Mouse (Mus musculus) lung, embryonic 16.5 days (tissue): ENCODE data around the gene Kncn. TPM values are rescaled to one million over a fixed set of nuclear protein-coding genes. Genes with fewer than 3 reads are reported as not detected.

Experiments used
- ATAC-seq: fragments of 200-750 bp; cut with Nextera tagmentation; 2 replicates; pipeline ENCODE4 v1.8.0; 2017; ENCODE audit warnings: low read depth, mild to moderate bottlenecking, moderate library complexity
- H3K27ac ChIP-seq: fragments of 300-500 bp; sonication (generic); 2 replicates; pipeline ENCODE4 v1.5.1; 2014; ENCODE audit warnings: mild to moderate bottlenecking, control low read depth, low read length
- H3K27me3 ChIP-seq: fragments of 300-500 bp; sonication (generic); 2 replicates; pipeline ENCODE4 v1.6.1; 2014; ENCODE audit warnings: low read depth, low read length, mixed read lengths; ENCODE audit not compliant: control insufficient read depth, insufficient read depth
- H3K36me3 ChIP-seq: fragments of 300-500 bp; sonication (generic); 2 replicates; pipeline ENCODE4 v1.6.1; 2014; ENCODE audit warnings: low read length; ENCODE audit not compliant: control insufficient read depth, insufficient read depth
- H3K4me1 ChIP-seq: fragments of 300-500 bp; sonication (generic); replicated peaks from 2 replicates; pipeline ENCODE4 v1.6.1; 2014; ENCODE audit warnings: low read length, mixed read lengths; ENCODE audit not compliant: control insufficient read depth, insufficient read depth
- H3K4me2 ChIP-seq: fragments of 300-500 bp; sonication (generic); 2 replicates; pipeline ENCODE4 v1.6.1; 2014; ENCODE audit warnings: low read depth, low read length, control low read depth
- H3K4me3 ChIP-seq: fragments of 300-500 bp; sonication (generic); 2 replicates; pipeline ENCODE4 v1.5.1; 2014; ENCODE audit warnings: mild to moderate bottlenecking, low read length, control low read depth
- H3K9ac ChIP-seq: fragments of 300-500 bp; sonication (generic); 2 replicates; pipeline ENCODE4 v1.6.1; 2014; ENCODE audit warnings: low read length, control low read depth
- H3K9me3 ChIP-seq: fragments of 300-500 bp; sonication (generic); 2 replicates; pipeline ENCODE4 v1.6.1; 2016; ENCODE audit warnings: low read length; ENCODE audit not compliant: control insufficient read depth
- WGBS: fragments of 180-500 bp; shearing (Covaris S2); extraction: QIAGEN DNeasy Blood & Tissue Kit; methylation state at CpG from one replicate; pipeline ENCODE4 v1.1.7; 2014; 5-methylcytosine and 5-hydroxymethylcytosine counted together
- polyA plus RNA-seq: library from polyadenylated mRNA; unstranded; fragments of >200 nt; fragmentation: Nextera tagmentation; extraction: Ambion mirVana; gene quantifications from 2 replicates; pipeline ENCODE4 v1.2.1, GENCODE M21; 2015

Kncn gene
- polyA plus RNA-seq, 1 experiment from 2014 or later, result not detected

DNA sequence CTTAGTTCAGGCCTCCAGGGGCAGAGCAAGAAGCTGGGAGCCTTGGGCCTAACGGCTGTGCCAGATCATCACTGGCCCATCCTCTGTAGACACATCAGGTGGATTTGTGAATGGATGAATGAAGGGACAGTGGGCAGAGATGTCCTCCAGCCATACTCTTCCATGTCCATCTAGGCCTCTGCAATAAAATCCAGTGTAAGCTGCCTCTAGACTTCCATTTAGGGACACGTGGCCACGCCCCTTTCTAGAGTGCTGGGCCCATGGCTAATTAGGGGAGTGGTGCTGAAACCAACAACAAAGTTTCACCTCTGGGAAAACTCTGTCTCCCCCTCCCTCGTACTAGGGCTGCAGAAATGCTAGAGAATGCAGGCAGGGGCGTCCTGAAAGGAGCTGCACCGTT lies 5.9 kb downstream of the Kncn start:
- no peak overlapping the region for H3K27ac ChIP-seq
- peak; percentile 28; the same call in 1 of the 2 replicates for ATAC-seq
- WGBS, result 12% methylated on average over 6 of the region's 6 CpGs
- no peak overlapping the region for H3K9ac ChIP-seq
- H3K4me1 ChIP-seq, result no peaks in the 10 kb centered on the region
- H3K4me3 ChIP-seq, result peak overlapping the region; percentile 23
- no peaks in the 10 kb centered on the region for H3K36me3 ChIP-seq
- no peaks in the 10 kb centered on the region for H3K9me3 ChIP-seq
- H3K27me3 ChIP-seq, result peaks cover 20% of the 10 kb centered on the region
- peak overlapping the region; percentile 48 for H3K4me2 ChIP-seq

DNA sequence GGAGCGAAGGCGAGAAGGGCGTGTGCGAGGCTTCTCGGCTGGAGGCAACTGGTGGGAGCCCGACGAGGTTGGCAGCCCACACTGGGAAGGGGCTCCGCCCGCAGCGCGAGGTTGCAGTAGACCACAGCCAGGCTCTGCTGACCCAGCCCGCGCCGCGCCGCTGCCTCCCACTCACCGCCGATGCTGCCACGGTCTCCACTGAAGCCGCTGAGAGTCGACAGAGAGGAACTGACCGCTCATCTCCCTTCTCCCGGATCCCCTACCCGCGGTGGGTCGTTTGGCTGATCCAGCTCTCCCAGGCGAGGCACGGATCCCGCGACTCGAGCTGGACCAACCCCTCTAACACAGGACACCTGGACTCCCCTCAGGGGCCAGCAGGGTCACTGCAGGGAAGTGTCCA lies 6.4 kb downstream of the Kncn start, which contains the start of gene 6430628N08Rik:
6430628N08Rik (plus strand) TSS at position 113 of the 400 bp plus-strand sequence.
- 2% methylated on average over 31 of the region's 31 CpGs for WGBS
- peaks cover 20% of the 10 kb centered on the region for H3K27me3 ChIP-seq
- no peak for ATAC-seq

DNA sequence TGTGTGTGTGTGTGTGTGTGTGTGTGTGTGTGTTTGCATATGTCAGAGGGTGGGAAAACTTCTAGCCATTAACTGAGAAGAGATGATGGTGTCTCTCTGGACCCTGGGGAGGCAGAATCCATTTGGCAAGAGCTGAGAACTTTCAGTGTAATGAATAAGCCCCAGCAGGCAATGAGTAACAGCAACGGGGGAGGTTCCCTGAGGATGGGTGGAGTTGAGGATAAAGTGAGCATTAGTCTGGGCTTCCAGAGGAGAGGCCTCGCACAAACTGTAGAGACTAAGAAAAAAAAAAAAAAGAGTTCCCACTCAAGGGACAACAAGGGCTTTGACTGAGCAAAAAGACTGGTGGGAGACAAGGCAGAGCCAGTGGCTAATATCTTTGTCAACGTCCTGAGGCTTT lies 10.1 kb downstream of the Kncn start:
- Histone ChIP-seq H3K36me3 (no peaks in the 10 kb centered on the region), H3K4me2 (no peak overlapping the region), H3K9ac (no peak overlapping the region), H3K27ac (no peak overlapping the region), H3K4me3 (no peak overlapping the region), H3K9me3 (no peaks in the 10 kb centered on the region), H3K27me3 (peaks cover 53% of the 10 kb centered on the region), H3K4me1 (no peaks in the 10 kb centered on the region)
- ATAC-seq, result no peak
- 15% methylated on average over 3 of the region's 3 CpGs for WGBS

More for the DNA sequence above, 6.4 kb downstream of the Kncn start, which contains the start of gene 6430628N08Rik:
- Histone ChIP-seq H3K27ac (no peak within 1 kb of the TSS), H3K4me3 (peak within 1 kb of the TSS; percentile 23), H3K4me1 (no peaks in the 10 kb centered on the region), H3K36me3 (no peaks in the 10 kb centered on the region), H3K4me2 (peak within 1 kb of the TSS; percentile 48), H3K9me3 (no peaks in the 10 kb centered on the region), H3K9ac (no peak within 1 kb of the TSS)

DNA sequence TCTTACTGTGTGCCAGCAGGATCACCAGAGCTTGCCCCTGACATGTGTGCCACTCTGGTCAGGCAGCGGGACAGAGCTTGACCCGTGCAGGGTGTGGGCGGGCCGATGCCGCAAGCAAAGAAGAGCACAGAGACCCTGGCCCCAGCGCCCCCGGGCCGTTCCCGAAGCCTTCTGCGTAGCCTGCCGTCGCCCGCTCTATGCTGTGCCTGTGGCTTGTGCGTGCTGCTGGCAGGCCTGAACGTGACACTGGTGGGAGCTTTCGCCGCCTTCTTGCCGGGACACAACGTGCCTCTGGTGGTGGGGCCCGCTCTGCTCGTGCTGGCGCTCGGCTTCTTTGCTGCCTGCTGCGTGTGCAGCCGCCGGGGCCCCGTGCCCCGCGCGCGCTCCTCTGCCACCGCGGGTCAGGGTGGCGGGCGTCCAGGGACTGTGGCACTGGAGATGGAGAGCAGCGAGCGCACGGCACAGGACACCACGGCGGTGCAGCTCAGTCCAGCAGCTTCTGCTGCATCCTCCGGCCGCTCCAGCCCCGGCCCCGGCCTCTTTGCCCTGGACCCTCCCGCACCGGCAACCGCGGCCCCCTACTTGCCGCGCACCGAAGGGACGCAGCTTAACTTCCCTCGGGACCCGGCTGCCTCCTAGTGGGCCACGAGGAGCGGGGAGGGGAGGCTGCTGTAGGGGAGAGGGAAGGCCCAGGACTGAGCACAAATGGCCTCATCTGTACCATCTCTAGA lies 13.9 kb downstream of the Kncn start:
- Histone ChIP-seq H3K9ac (0 out of 2 replicates have a peak overlapping the region, but pooled peaks have one; percentile 17), H3K4me1 (no peaks in the 10 kb centered on the region), H3K27ac (no peak overlapping the region), H3K36me3 (no peaks in the 10 kb centered on the region), H3K4me2 (peak overlapping the region; percentile 63), H3K9me3 (no peaks in the 10 kb centered on the region), H3K27me3 (peaks cover 48% of the 10 kb centered on the region), H3K4me3 (peak overlapping the region; percentile 39)
- ATAC-seq, result peak; percentile 52
- 2% methylated on average over 51 of the region's 56 CpGs for WGBS

DNA sequence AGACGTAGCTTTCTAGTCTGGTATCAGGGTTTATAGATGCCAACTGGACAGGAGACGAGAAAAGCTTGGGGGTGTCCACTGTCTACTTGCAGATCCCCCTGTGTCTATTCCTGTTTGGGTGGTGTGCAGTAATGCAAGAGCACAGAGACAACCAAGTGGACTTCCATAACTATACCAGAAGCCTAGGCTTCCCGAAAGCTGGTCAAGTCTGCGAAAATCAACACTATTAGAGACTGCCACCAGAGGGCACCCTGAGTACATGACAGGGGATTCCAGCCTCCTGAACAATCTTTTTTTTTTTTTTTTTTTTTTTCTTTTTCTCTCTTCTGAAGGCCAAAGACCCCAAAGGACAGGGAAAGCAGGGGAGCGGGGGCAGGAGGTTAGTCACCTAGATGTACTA lies 18.6 kb downstream of the Kncn start:
- 16% methylated on average over 5 of the region's 5 CpGs for WGBS
- no peaks in the 10 kb centered on the region for H3K4me1 ChIP-seq
- ATAC-seq, result no peak; the same call in 1 of the 2 replicates
- H3K4me3 ChIP-seq, result no peak overlapping the region
- peaks cover 37% of the 10 kb centered on the region for H3K27me3 ChIP-seq
- H3K4me2 ChIP-seq, result no peak overlapping the region
- H3K9ac ChIP-seq, result no peak overlapping the region
- no peak overlapping the region for H3K27ac ChIP-seq
- H3K9me3 ChIP-seq, result no peaks in the 10 kb centered on the region
- no peaks in the 10 kb centered on the region for H3K36me3 ChIP-seq

DNA sequence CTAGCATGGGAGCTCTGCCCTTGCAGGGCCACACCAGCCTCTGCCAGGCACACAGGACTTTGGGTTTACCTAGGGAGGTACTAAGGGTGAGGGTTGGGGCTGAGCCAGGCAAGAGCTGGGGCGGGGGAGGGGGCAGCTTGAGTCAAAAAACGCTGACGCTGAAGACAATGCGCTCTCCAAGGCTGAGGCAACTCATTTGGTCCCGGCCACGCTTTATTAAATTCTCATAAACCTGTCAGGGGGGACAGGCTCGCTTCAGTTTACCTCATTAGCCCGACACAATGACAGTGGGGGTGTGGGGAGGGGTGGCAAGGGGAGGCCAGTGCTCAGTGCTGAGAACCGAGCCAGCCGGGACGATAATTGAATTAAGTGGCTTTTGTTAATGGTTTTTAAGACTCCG lies 20.2 kb downstream of the Kncn start:
- H3K9me3 ChIP-seq, result no peaks in the 10 kb centered on the region
- H3K4me3 ChIP-seq, result no peak overlapping the region
- H3K27ac ChIP-seq, result no peak overlapping the region
- 16% methylated on average over 12 of the region's 12 CpGs for WGBS
- no peak for ATAC-seq
- H3K4me2 ChIP-seq, result no peak overlapping the region
- no peaks in the 10 kb centered on the region for H3K36me3 ChIP-seq
- H3K27me3 ChIP-seq, result peaks cover 22% of the 10 kb centered on the region
- no peaks in the 10 kb centered on the region for H3K4me1 ChIP-seq
- no peak overlapping the region for H3K9ac ChIP-seq

DNA sequence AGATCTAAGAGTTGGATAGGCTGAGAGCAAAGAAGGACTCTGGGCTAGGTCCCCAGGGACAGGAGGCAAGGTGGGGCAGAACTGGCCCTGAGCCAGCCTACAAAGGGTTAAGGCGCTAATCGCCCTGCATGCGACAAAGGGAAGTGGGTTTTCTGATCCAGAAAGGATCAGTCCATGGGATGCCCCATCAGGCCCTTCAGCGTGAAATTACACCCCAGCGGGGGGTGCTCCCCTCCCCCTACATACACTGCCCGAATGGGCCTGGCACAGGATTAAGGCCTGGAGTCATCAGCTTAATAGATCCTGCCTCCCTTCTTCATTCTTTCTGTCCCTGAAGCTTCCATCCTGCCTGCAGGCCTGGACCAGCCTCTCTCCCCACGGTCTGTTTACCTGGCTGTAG lies 21.5 kb downstream of the Kncn start:
- no peak for ATAC-seq
- H3K9ac ChIP-seq, result no peak overlapping the region
- no peak overlapping the region for H3K27ac ChIP-seq
- no peaks in the 10 kb centered on the region for H3K4me1 ChIP-seq
- WGBS, result 23% methylated on average over 7 of the region's 7 CpGs
- H3K9me3 ChIP-seq, result no peaks in the 10 kb centered on the region
- no peak overlapping the region for H3K4me3 ChIP-seq
- no peaks in the 10 kb centered on the region for H3K36me3 ChIP-seq
- H3K4me2 ChIP-seq, result no peak overlapping the region
- H3K27me3 ChIP-seq, result peaks cover 14% of the 10 kb centered on the region

DNA sequence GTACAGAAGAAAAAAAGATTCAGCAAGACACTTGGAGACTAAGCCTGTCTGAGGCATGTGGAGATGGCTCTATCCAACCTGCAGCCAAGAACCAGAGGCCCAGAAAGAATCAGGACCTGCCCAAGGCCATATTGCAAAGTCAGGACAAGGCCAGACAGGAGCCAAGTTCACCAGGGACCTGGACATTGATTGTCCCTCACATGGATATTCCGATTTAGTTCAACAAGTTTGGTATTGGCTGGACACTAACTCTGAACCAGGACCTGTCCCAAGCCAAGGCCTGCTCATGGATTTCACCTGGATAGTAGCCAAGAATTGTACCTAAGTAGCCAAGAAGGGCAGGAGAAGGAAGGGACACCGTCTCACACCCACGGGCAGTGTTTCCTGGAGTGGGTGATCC lies 22.6 kb downstream of the Kncn start:
- H3K27ac ChIP-seq, result no peak overlapping the region
- ATAC-seq, result no peak
- H3K9me3 ChIP-seq, result no peaks in the 10 kb centered on the region
- peaks cover 14% of the 10 kb centered on the region; the same call in 1 of the 2 replicates for H3K27me3 ChIP-seq
- 56% methylated on average over 3 of the region's 3 CpGs for WGBS
- H3K9ac ChIP-seq, result no peak overlapping the region
- H3K4me3 ChIP-seq, result no peak overlapping the region
- H3K4me2 ChIP-seq, result no peak overlapping the region
- H3K4me1 ChIP-seq, result no peaks in the 10 kb centered on the region
- no peaks in the 10 kb centered on the region for H3K36me3 ChIP-seq

DNA sequence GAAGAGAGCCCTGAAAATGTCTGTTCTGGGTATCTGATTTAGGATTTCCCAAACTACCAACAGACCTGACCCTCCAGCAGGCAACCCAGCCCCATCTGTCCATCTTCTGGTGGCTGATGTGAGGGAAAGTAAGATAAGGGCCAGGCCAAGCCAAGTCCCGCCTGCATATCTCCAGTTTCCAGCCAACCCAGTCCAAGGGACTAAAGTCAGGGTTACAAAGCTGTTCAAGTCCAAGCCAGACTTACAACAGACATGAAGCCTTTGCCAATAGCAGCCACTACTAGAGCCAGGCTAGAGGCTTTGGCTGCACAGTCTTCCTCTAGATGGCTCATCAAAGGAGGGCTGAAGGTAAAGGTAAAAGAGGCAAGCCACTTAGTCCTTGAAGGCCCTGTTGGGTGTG lies 23.8 kb downstream of the Kncn start:
- H3K4me1 ChIP-seq, result no peaks in the 10 kb centered on the region
- H3K27ac ChIP-seq, result no peak overlapping the region
- H3K9ac ChIP-seq, result no peak overlapping the region
- ATAC-seq, result no peak
- H3K4me3 ChIP-seq, result no peak overlapping the region
- no peaks in the 10 kb centered on the region for H3K36me3 ChIP-seq
- H3K9me3 ChIP-seq, result no peaks in the 10 kb centered on the region
- WGBS, result 33% methylated on average over 1 of the region's 1 CpGs
- peaks cover 8% of the 10 kb centered on the region; the same call in 1 of the 2 replicates for H3K27me3 ChIP-seq
- H3K4me2 ChIP-seq, result no peak overlapping the region
